Mouse (Mus musculus) intestine, embryonic 14.5 days (tissue): ENCODE data around the gene Babam2. TPM values are rescaled to one million over a fixed set of nuclear protein-coding genes. Genes with fewer than 3 reads are reported as not detected.

Experiments
- ATAC-seq: fragments of 200-750 bp; cut with Nextera tagmentation; replicated peaks from 2 replicates; pipeline ENCODE4 v1.8.0; 2017; ENCODE audit warnings: low read depth, moderate number of reproducible peaks, moderate TSS enrichment, moderate library complexity; ENCODE audit not compliant: low FRiP score, low TSS enrichment
- DNase-seq: peaks from one replicate; pipeline ENCODE4 v3.0.0-alpha.2; 2018; ENCODE audit warnings: low spot score
- H3K27ac ChIP-seq: fragments of 300-500 bp; sonication (generic); 2 replicates; pipeline ENCODE4 v1.5.1; 2014; ENCODE audit warnings: low read depth, mild to moderate bottlenecking, control low read depth
- H3K27me3 ChIP-seq: fragments of 300-500 bp; sonication (generic); replicated peaks from 2 replicates; pipeline ENCODE4 v1.6.1; 2014; ENCODE audit warnings: low read length, control low read depth; ENCODE audit not compliant: control insufficient read depth, insufficient read depth
- H3K36me3 ChIP-seq: fragments of 300-500 bp; sonication (generic); 2 replicates; pipeline ENCODE4 v1.6.1; 2014; ENCODE audit warnings: low read length, control low read depth; ENCODE audit not compliant: control insufficient read depth, insufficient read depth
- H3K4me1 ChIP-seq: fragments of 300-500 bp; sonication (generic); replicated peaks from 2 replicates; pipeline ENCODE4 v1.6.1; 2014; ENCODE audit warnings: low read length, control low read depth, mixed read lengths; ENCODE audit not compliant: control insufficient read depth, insufficient read depth
- H3K4me2 ChIP-seq: fragments of 300-500 bp; sonication (generic); 2 replicates; pipeline ENCODE4 v1.6.1; 2014; ENCODE audit warnings: low read length
- H3K4me3 ChIP-seq: fragments of 300-500 bp; sonication (generic); 2 replicates; pipeline ENCODE4 v1.5.1; 2014; ENCODE audit warnings: low read depth, low read length, control low read depth, mixed read lengths
- H3K9ac ChIP-seq: fragments of 300-500 bp; sonication (generic); 2 replicates; pipeline ENCODE4 v1.6.1; 2014; ENCODE audit warnings: mild to moderate bottlenecking, low read length
- H3K9me3 ChIP-seq: fragments of 300-500 bp; sonication (generic); 2 replicates; pipeline ENCODE4 v1.6.1; 2016; ENCODE audit warnings: low read length, control low read depth; ENCODE audit not compliant: control insufficient read depth
- WGBS: fragments of 180-500 bp; shearing (Covaris S2); extraction: QIAGEN DNeasy Blood & Tissue Kit; methylation state at CpG from one replicate; pipeline ENCODE4 v1.1.7; 2014; 5-methylcytosine and 5-hydroxymethylcytosine counted together
- polyA plus RNA-seq: library from polyadenylated mRNA; unstranded; fragments of >200 nt; fragmentation: Nextera tagmentation; extraction: Ambion mirVana; gene quantifications from 2 replicates; pipeline ENCODE4 v1.2.1, GENCODE M21; 2014

The Babam2 gene
- polyA plus RNA-seq, 1 experiment from 2014 or later: 43.5 TPM

DNA sequence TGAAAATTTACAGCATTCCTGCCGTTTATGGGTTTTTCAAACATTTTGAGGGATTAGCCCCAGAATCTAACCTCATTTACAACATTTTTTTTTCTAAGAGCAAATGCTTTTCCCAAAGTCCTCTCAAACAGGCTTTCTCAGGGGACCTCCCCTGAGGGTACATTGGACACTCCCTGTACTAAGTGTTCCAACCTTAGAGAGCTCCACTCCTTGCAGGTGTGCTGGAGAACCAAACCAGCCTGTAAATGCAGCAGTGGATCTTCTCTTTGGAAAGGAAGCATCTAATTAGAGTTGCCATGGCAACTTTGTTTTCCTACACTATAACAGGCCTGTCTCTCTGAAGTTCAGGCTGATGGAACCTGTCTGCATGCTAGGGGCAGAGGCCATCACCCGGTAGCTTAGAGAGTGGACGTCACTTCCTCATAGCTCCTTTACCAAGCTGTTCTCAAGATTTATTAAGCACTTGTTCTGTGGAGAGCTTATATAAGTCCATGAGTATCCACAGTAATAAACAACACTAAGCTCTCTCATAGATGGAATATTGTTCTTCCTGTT lies 277.2 kb downstream of the Babam2 start:
- 42% methylated on average over 3 of the region's 3 CpGs for WGBS
- ATAC-seq (no peak), DNase-seq (no peak)
- Histone ChIP-seq H3K36me3 (no peaks in the 10 kb centered on the region), H3K9me3 (no peaks in the 10 kb centered on the region), H3K9ac (no peak overlapping the region), H3K4me3 (no peak overlapping the region), H3K4me1 (0 out of 2 replicates have a peak, but pooled peaks cover 4% of the 10 kb centered on the region), H3K27ac (no peak overlapping the region), H3K27me3 (no peaks in the 10 kb centered on the region), H3K4me2 (no peak overlapping the region)

DNA sequence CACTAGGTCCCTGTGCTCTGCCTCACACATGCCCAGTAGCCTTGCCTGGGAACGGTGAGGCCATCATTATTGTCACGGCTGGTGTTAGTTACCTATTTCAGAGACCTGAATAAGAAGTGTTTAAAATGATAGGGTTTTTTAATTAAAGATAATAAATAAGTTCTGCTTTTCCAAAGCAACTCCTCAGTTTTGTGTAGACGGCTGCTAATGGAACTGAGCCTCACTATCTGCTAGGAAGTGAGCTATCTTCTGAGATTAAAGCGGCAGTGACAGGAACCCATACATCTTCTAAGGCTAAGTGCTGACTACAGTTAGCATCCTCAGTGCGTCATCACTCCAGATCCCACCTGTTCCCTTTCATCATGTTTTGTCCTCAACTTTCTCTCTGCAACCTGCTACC lies 284.6 kb downstream of the Babam2 start:
- Histone ChIP-seq H3K4me2 (no peak overlapping the region), H3K9ac (no peak overlapping the region), H3K36me3 (no peaks in the 10 kb centered on the region), H3K27ac (no peak overlapping the region), H3K4me1 (no peaks in the 10 kb centered on the region), H3K27me3 (no peaks in the 10 kb centered on the region), H3K4me3 (no peak overlapping the region), H3K9me3 (no peaks in the 10 kb centered on the region)
- no peak for DNase-seq
- 74% methylated on average over 5 of the region's 5 CpGs for WGBS
- no peak for ATAC-seq

- no peak for ATAC-seq
- Histone ChIP-seq H3K4me2 (no peak overlapping the region), H3K9me3 (no peaks in the 10 kb centered on the region), H3K4me1 (no peaks in the 10 kb centered on the region), H3K27ac (no peak overlapping the region), H3K36me3 (no peaks in the 10 kb centered on the region), H3K4me3 (no peak overlapping the region), H3K9ac (no peak overlapping the region), H3K27me3 (no peaks in the 10 kb centered on the region)
- DNase-seq: no peak
- 93% methylated on average over 7 of the region's 7 CpGs for WGBS
These were observed 285.7 kb downstream of the Babam2 start for GRCm38 (mm10) chr5:31983161-31983560.

GRCm38 (mm10) chr5:31983817-31984368 lies 286.4 kb downstream of the Babam2 start:
- no peak for ATAC-seq
- no peaks in the 10 kb centered on the region for H3K27me3 ChIP-seq
- H3K27ac ChIP-seq: no peak overlapping the region

GRCm38 (mm10) chr5:31984369-31984961 lies 287.0 kb downstream of the Babam2 start:
- no peak for DNase-seq
- WGBS: 77% methylated on average over 13 of the region's 13 CpGs
- H3K4me2 ChIP-seq: no peak overlapping the region
- ATAC-seq: no peak
- H3K9ac ChIP-seq: no peak overlapping the region
- H3K27ac ChIP-seq: no peak overlapping the region
- no peaks in the 10 kb centered on the region for H3K27me3 ChIP-seq
- no peaks in the 10 kb centered on the region for H3K36me3 ChIP-seq
- no peak overlapping the region for H3K4me3 ChIP-seq
- H3K4me1 ChIP-seq: no peaks in the 10 kb centered on the region
- H3K9me3 ChIP-seq: no peaks in the 10 kb centered on the region

More at GRCm38 (mm10) chr5:31983817-31984368, 286.4 kb downstream of the Babam2 start:
- Histone ChIP-seq H3K4me1 (no peaks in the 10 kb centered on the region), H3K36me3 (no peaks in the 10 kb centered on the region), H3K9me3 (no peaks in the 10 kb centered on the region), H3K4me3 (no peak overlapping the region), H3K4me2 (no peak overlapping the region), H3K9ac (no peak overlapping the region)
- no peak for DNase-seq
- 80% methylated on average over 2 of the region's 2 CpGs for WGBS

DNA sequence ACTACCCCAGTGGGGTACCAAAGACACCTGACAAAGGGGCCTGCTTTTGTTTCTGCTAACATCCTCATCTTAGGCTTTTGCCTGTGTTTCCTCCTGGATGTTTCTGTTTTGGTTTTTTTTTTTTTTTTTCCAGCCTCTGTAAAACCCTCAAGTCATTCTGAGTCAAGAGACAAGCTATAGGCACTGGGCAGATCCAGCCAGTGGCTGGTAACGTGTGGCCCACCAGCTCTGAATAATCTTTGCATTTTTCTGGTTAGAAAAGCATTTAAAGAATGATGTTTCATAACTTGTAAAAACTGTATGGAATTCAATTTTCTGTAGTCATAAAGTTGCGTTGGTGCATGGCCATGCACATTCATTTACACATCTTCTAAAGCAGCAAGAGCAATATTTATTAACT lies 287.5 kb downstream of the Babam2 start:
- Histone ChIP-seq H3K9ac (no peak overlapping the region), H3K27me3 (no peaks in the 10 kb centered on the region), H3K9me3 (no peaks in the 10 kb centered on the region), H3K4me1 (no peaks in the 10 kb centered on the region), H3K27ac (no peak overlapping the region), H3K36me3 (no peaks in the 10 kb centered on the region), H3K4me2 (no peak overlapping the region), H3K4me3 (no peak overlapping the region)
- ATAC-seq (no peak), DNase-seq (no peak)
- 75% methylated on average over 2 of the region's 2 CpGs for WGBS

DNA sequence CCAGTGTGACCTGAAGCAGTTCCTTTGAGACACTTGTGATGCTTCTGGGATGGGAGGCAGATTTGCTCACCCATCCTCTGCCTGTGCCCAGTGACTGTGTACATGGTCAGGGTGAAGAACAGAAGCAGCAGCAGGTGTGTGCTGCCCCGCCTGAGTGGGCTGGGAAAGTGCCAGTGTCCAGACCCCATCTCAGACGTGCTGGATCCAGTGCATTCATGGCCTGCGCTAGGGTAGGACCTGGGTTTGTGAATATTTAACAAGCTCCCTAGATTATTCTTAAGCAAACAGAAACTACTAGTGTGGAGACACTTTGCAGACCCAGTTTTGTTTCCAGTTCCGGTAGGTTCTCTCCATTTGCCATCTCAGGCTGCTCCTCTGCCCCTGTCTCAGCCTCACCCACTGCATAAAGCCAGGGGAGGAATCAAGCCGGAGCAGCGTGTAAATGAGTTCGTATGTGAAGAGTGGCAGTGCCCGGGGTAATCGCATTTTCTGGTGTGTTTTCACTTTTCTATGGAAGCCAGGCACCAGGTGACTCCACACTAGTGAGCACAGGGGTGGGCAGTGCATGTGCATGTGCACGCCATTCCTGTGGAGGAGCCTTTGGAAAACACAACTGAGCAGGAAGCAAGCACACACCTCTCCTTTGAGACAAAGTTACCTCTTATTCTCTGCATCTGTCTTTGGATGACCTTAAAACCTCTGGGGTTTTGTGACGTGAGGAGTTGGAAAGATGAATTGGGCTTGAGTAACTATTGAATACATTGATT lies 290.2 kb downstream of the Babam2 start:
- Histone ChIP-seq H3K4me3 (no peak overlapping the region), H3K9ac (no peak overlapping the region), H3K27ac (peak overlapping the region; percentile 67; the same call in 1 of the 2 replicates), H3K36me3 (no peaks in the 10 kb centered on the region), H3K4me2 (no peak overlapping the region; the same call in 1 of the 2 replicates), H3K27me3 (no peaks in the 10 kb centered on the region), H3K9me3 (no peaks in the 10 kb centered on the region), H3K4me1 (no peaks in the 10 kb centered on the region)
- ATAC-seq (peak; percentile 64; the same call in 1 of the 2 replicates), DNase-seq (no peak)
- WGBS: 82% methylated on average over 11 of the region's 11 CpGs

DNA sequence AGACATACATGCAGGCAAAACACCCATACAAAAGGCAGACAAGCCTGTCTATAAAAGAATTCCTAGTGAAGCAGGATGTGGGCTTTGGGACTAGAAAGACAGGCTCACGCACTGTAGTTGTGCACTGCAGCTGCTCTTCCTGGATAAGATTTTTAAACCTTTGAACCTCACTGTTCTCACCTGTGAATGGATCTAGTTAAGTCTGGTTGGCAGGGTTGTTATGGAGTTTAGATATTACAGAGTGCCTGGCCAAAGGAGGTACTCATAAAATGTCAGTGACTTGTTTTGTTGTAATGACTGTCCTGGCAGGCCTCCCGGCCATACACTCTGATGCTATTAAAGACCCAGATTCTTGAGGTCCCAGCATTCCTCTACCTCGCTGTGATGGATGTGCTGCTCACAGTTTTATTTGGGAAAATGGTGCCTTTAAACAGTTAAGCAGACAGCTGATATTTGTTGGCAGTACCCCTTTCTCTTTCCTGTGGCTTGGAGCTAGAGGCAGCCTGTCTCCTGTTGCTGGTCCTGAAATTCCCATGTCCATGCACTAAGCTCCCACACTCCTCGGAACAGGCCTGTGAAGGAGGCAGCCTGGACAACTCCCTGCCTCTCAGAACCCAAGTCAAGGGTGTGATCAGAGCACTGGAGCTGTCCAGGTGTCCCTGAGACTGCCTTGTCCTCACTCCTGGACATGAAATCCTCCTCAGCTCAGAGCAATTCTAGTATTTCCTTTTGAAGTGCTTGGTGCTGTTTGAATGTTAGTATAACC lies 299.9 kb downstream of the Babam2 start:
- DNase-seq (no peak), ATAC-seq (no peak)
- H3K9ac ChIP-seq: no peak overlapping the region

More for the DNA sequence above, 299.9 kb downstream of the Babam2 start:
- peaks cover 19% of the 10 kb centered on the region for H3K4me1 ChIP-seq
- no peak overlapping the region for H3K4me2 ChIP-seq
- H3K4me3 ChIP-seq: no peak overlapping the region
- H3K36me3 ChIP-seq: no peaks in the 10 kb centered on the region
- 53% methylated on average over 4 of the region's 4 CpGs for WGBS
- no peak overlapping the region for H3K27ac ChIP-seq
- no peaks in the 10 kb centered on the region for H3K9me3 ChIP-seq
- no peaks in the 10 kb centered on the region for H3K27me3 ChIP-seq
